8 mouse cellular contexts compared by ENCODE assay signal in the genomic region with DNA sequence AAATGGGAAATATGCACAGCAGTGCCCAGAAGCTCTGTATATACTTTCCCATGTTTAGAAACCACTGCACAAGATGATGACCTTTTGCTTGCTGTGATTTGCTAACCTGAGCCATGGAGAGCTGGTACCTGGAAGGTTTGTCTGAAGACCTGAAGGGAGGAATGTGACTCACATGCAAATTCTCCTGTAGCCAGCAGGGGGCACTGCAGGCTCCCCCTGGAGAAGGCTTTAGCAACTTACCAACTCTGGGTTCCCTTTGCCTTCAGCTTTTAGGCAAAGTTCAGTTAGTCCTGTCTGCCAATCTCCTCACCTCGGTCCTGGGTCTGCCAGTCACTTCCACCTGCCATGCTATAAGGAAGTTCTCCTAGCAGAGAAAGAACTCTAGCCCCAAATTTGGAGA. TPM values are rescaled to one million over a fixed set of nuclear protein-coding genes. Genes with fewer than 3 reads are reported as not detected.
A peak's percentile ranks its signal among the peaks of the same experiment; 100 is the strongest.
DNase-seq lines count a peak whose midpoint lies in the region; ATAC-seq and TF ChIP-seq lines count a peak whose summit lies in the region.
"Had no signal": no experiment of that assay in that cellular context is flagged by ENCODE, and none has a peak within 500 bp of the region (broad histone marks: within the 10 kb centered on the region; RNA-seq: fewer than 3 reads in every experiment).

No protein-coding gene starts in this region.

- no peak for TF ChIP-seq EP300 in ES-Bruce4 (IDR thresholded peaks at IDR 0.05; ENCODE audit: insufficient read depth, low read depth, low read length)
- TF ChIP-seq EP300 in liver, embryonic 14.5 days (IDR thresholded peaks at IDR 0.05; ENCODE audit: low read depth), result no peak

- H3K36me3 ChIP-seq in kidney, postnatal 0 days (ENCODE audit: insufficient read depth, low read length), result no peaks in the 10 kb centered on the region
- no peaks in the 10 kb centered on the region for H3K36me3 ChIP-seq in kidney, embryonic 14.5 days (ENCODE audit: control insufficient read depth, insufficient read depth, low read length)
- H3K36me3 ChIP-seq in ES-Bruce4 (ENCODE audit: control insufficient read depth, insufficient read depth, low read length, poor library complexity, severe bottlenecking), result no peaks in the 10 kb centered on the region
- no peaks in the 10 kb centered on the region for H3K36me3 ChIP-seq in liver, embryonic 14.5 days (replicated peaks; ENCODE audit: control insufficient read depth, insufficient read depth, low read depth)
- H3K36me3 ChIP-seq: lung, embryonic 15.5 days had no signal

- 9% methylated on average over 1 of the region's 1 CpGs for WGBS in kidney, postnatal 0 days
- WGBS in kidney, embryonic 14.5 days, result 33% methylated on average over 1 of the region's 1 CpGs
- WGBS in liver, embryonic 14.5 days (ENCODE audit: insufficient replicate concordance), result 6% methylated on average over 1 of the region's 1 CpGs

- DNase-seq in kidney, postnatal 0 days (ENCODE audit: low spot score), result peak; percentile 65
- peak; percentile 74 for DNase-seq in B cell, adult 2 months
- DNase-seq in cerebellum, postnatal 10 days, result peak; percentile 51 to 55
- peak in 1 of 3 experiments; percentile 13 for DNase-seq in liver, embryonic 14.5 days (ENCODE audit: low read depth in 3 of 3, low spot score in 3 of 3)
- no peak for DNase-seq in ovary, postnatal 36 days (ENCODE audit: low spot score)

- H3K9ac ChIP-seq in kidney, postnatal 0 days (ENCODE audit: low read depth, low read length), result no peak overlapping the region
- no peak overlapping the region for H3K9ac ChIP-seq in kidney, embryonic 14.5 days (ENCODE audit: low read depth, low read length)
- H3K9ac ChIP-seq in ES-Bruce4 (ENCODE audit: low read depth, poor library complexity, severe bottlenecking), result no peak overlapping the region
- no peak overlapping the region for H3K9ac ChIP-seq in liver, embryonic 14.5 days (replicated peaks)
- H3K9ac ChIP-seq: lung, embryonic 15.5 days had no signal

- no peaks in the 10 kb centered on the region for H3K27me3 ChIP-seq in kidney, postnatal 0 days (ENCODE audit: insufficient read depth, low read length)
- no peaks in the 10 kb centered on the region for H3K27me3 ChIP-seq in kidney, embryonic 14.5 days (ENCODE audit: control insufficient read depth, insufficient read depth, low read length)
- no peaks in the 10 kb centered on the region for H3K27me3 ChIP-seq in ES-Bruce4 (ENCODE audit: control insufficient read depth, insufficient read depth, low read length, poor library complexity, severe bottlenecking)
- H3K27me3 ChIP-seq in liver, embryonic 14.5 days (ENCODE audit: control insufficient read depth, insufficient read depth, low read length), result no peaks in the 10 kb centered on the region
- H3K27me3 ChIP-seq: lung, embryonic 15.5 days had no signal

- H3K4me2 ChIP-seq in kidney, postnatal 0 days (ENCODE audit: low read length), result no peak overlapping the region
- no peak overlapping the region for H3K4me2 ChIP-seq in kidney, embryonic 14.5 days (replicated peaks; ENCODE audit: low read depth, low read length)
- H3K4me2 ChIP-seq in liver, embryonic 14.5 days (ENCODE audit: low read depth), result no peak overlapping the region
- H3K4me2 ChIP-seq: lung, embryonic 15.5 days had no signal

- TF ChIP-seq CTCF in kidney, postnatal 0 days (IDR thresholded peaks at IDR 0.05; ENCODE audit: low read depth), result peak; percentile 95
- TF ChIP-seq CTCF in ES-Bruce4 (IDR thresholded peaks at IDR 0.05; ENCODE audit: low read depth, low read length), result peak; percentile 90
- peak; percentile 93 for TF ChIP-seq CTCF in liver, embryonic 14.5 days (IDR thresholded peaks at IDR 0.05; ENCODE audit: low read depth)

- H3K4me1 ChIP-seq in kidney, postnatal 0 days (replicated peaks; ENCODE audit: insufficient read depth, low read length), result no peaks in the 10 kb centered on the region
- H3K4me1 ChIP-seq in kidney, embryonic 14.5 days (ENCODE audit: control insufficient read depth, insufficient read depth, low read length), result no peaks in the 10 kb centered on the region
- H3K4me1 ChIP-seq in ES-Bruce4 (ENCODE audit: control insufficient read depth, insufficient read depth, low read length), result no peaks in the 10 kb centered on the region
- no peaks in the 10 kb centered on the region for H3K4me1 ChIP-seq in liver, embryonic 14.5 days (replicated peaks; ENCODE audit: control insufficient read depth in 2 of 2, insufficient read depth in 2 of 2, low read length in 1 of 2)
- H3K4me1 ChIP-seq: lung, embryonic 15.5 days had no signal

- no peak for TF ChIP-seq POLR2A in ES-Bruce4 (IDR thresholded peaks at IDR 0.05; ENCODE audit: insufficient read depth, low read length)

- ATAC-seq in kidney, postnatal 0 days (replicated peaks; ENCODE audit: low FRiP score, low read depth), result no peak
- no peak for ATAC-seq in kidney, embryonic 14.5 days (ENCODE audit: low FRiP score, low TSS enrichment)
- ATAC-seq in liver, embryonic 14.5 days (ENCODE audit: insufficient read depth), result no peak

- no peak overlapping the region for H3K4me3 ChIP-seq in kidney, postnatal 0 days (replicated peaks; ENCODE audit: low read depth, low read length)
- H3K4me3 ChIP-seq in kidney, embryonic 14.5 days (ENCODE audit: low read length), result no peak overlapping the region
- H3K4me3 ChIP-seq in ES-Bruce4 (ENCODE audit: low read depth, low read length), result no peak overlapping the region
- no peak overlapping the region for H3K4me3 ChIP-seq in liver, embryonic 14.5 days (ENCODE audit: insufficient read depth in 1 of 2, low read depth in 2 of 2, low read length in 2 of 2)
- H3K4me3 ChIP-seq: lung, embryonic 15.5 days had no signal

- H3K27ac ChIP-seq in kidney, postnatal 0 days, result no peak overlapping the region
- no peak overlapping the region for H3K27ac ChIP-seq in kidney, embryonic 14.5 days (ENCODE audit: low read depth, low read length)
- no peak overlapping the region for H3K27ac ChIP-seq in ES-Bruce4 (ENCODE audit: insufficient read depth, low read length)
- H3K27ac ChIP-seq in liver, embryonic 14.5 days, result no peak overlapping the region
- H3K27ac ChIP-seq: lung, embryonic 15.5 days had no signal

- H3K9me3 ChIP-seq in kidney, postnatal 0 days (replicated peaks; ENCODE audit: low read length), result no peaks in the 10 kb centered on the region
- no peaks in the 10 kb centered on the region for H3K9me3 ChIP-seq in kidney, embryonic 14.5 days (ENCODE audit: control insufficient read depth, low read length)
- H3K9me3 ChIP-seq in ES-Bruce4 (replicated peaks; ENCODE audit: control insufficient read depth, insufficient read depth, low read length, poor library complexity, severe bottlenecking), result no peaks in the 10 kb centered on the region
- no peaks in the 10 kb centered on the region for H3K9me3 ChIP-seq in liver, embryonic 14.5 days (ENCODE audit: control insufficient read depth, low read length)
- H3K9me3 ChIP-seq: lung, embryonic 15.5 days had no signal

RNA-seq across cellular contexts. Expression of a gene that starts 15.5 kb away (rescaled TPM):
- polyA plus RNA-seq in kidney, postnatal 0 days (2015; fragmentation: Nextera tagmentation; extraction: Ambion mirVana), result 0.47 and 0.71 TPM in 2 replicates
- 0.16 TPM in 1 of 2 replicates, not detected in the other for polyA plus RNA-seq in kidney, embryonic 14.5 days (2014; fragmentation: Nextera tagmentation; extraction: Ambion mirVana)
- polyA plus RNA-seq in ES-Bruce4 (2011; ENCODE audit: insufficient read depth, insufficient read length, low read depth, missing spikeins), result not detected in 2 replicates
- polyA plus RNA-seq in liver, embryonic 14.5 days (2012; rRNA removed), result not detected in 2 replicates
- polyA plus RNA-seq in liver, embryonic 14.5 days (2014; fragmentation: Nextera tagmentation; extraction: Ambion mirVana), result not detected in 2 replicates
- polyA plus RNA-seq: lung, embryonic 15.5 days had no signal

RNA-seq across cellular contexts. Expression of a gene that starts 16.6 kb away (rescaled TPM):
- polyA plus RNA-seq in kidney, postnatal 0 days (2015; fragmentation: Nextera tagmentation; extraction: Ambion mirVana), result 28.7 and 31.6 TPM in 2 replicates
- polyA plus RNA-seq in kidney, embryonic 14.5 days (2014; fragmentation: Nextera tagmentation; extraction: Ambion mirVana), result 25.1 and 50.2 TPM in 2 replicates
- not detected in 2 replicates for polyA plus RNA-seq in ES-Bruce4 (2011; ENCODE audit: insufficient read depth, insufficient read length, low read depth, missing spikeins)
- polyA plus RNA-seq in liver, embryonic 14.5 days (2012; rRNA removed), result 0.29 and 0.42 TPM in 2 replicates
- polyA plus RNA-seq in liver, embryonic 14.5 days (2014; fragmentation: Nextera tagmentation; extraction: Ambion mirVana), result 0.46 and 0.62 TPM in 2 replicates

RNA-seq across cellular contexts. Expression of a gene that starts 33.8 kb away (rescaled TPM):
- polyA plus RNA-seq in kidney, postnatal 0 days (2015; fragmentation: Nextera tagmentation; extraction: Ambion mirVana), result 3.7 and 3.8 TPM in 2 replicates
- 0.83 and 1.0 TPM in 2 replicates for polyA plus RNA-seq in kidney, embryonic 14.5 days (2014; fragmentation: Nextera tagmentation; extraction: Ambion mirVana)
- 0.82 and 2.5 TPM in 2 replicates for polyA plus RNA-seq in ES-Bruce4 (2011; ENCODE audit: insufficient read depth, insufficient read length, low read depth, missing spikeins)
- polyA plus RNA-seq in liver, embryonic 14.5 days (2012; rRNA removed), result 0.03 TPM in 1 of 2 replicates, not detected in the other
- not detected in 2 replicates for polyA plus RNA-seq in liver, embryonic 14.5 days (2014; fragmentation: Nextera tagmentation; extraction: Ambion mirVana)

RNA-seq across cellular contexts. Expression of a gene that starts 45.4 kb away (rescaled TPM):
- 28.2 and 29.7 TPM in 2 replicates for polyA plus RNA-seq in kidney, postnatal 0 days (2015; fragmentation: Nextera tagmentation; extraction: Ambion mirVana)
- 63.9 and 82.6 TPM in 2 replicates for polyA plus RNA-seq in kidney, embryonic 14.5 days (2014; fragmentation: Nextera tagmentation; extraction: Ambion mirVana)
- 221 and 225 TPM in 2 replicates for polyA plus RNA-seq in ES-Bruce4 (2011; ENCODE audit: insufficient read depth, insufficient read length, low read depth, missing spikeins)
- polyA plus RNA-seq in liver, embryonic 14.5 days (2012; rRNA removed), result 209 and 244 TPM in 2 replicates
- 101 and 112 TPM in 2 replicates for polyA plus RNA-seq in liver, embryonic 14.5 days (2014; fragmentation: Nextera tagmentation; extraction: Ambion mirVana)

Comparison
In these comparisons a context has a peak if more than half of its experiments do, and no peak if none do; other contexts are left out.
1. RNA of a gene that starts 16.6 kb away (polyA plus RNA-seq): 25.1 to 50.2 TPM in kidney, embryonic 14.5 days and 28.7 to 31.6 TPM in kidney, postnatal 0 days; 0.29 to 0.62 TPM in liver, embryonic 14.5 days and not detected in ES-Bruce4; every median in the first group is over 10 times any median in the second.
2. Peak in every context shown above with its lines, with median percentiles within 50 percentile points of each other: CTCF ChIP-seq.